Mouse (Mus musculus): ENCODE results near the gene Adam19. TPM values are rescaled to one million over a fixed set of nuclear protein-coding genes. Genes with fewer than 3 reads are reported as not detected.

The Adam19 gene
- polyA plus RNA-seq, 1 experiment from 2014 or later = 15.2 TPM

DNA sequence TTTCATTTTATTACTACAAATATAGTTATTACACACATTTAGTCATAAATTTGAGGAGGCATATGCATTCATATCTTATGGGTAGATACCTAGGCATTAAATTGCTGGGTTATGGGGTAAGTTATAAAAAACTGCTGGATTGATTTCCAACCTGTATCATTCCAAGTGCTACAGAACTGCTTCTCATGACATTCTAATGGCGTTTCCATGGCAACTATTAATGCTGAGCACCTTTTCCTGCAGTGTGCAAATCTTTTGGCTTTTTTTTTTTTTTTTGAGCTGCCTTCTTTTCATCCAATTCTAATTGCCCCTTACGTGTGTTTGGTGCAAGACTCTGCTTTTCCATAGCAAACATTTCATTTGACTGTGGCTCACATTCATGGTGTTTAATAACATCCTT, 25.8 kb upstream of the Adam19 start:
- Histone ChIP-seq H3K9ac (ENCODE audit: low read depth, low read length) (no peak overlapping the region), H3K9me3 (ENCODE audit: control insufficient read depth, low read length) (no peaks in the 10 kb centered on the region), H3K4me2 (ENCODE audit: low read depth, low read length) (no peak overlapping the region), H3K27me3 (replicated peaks; ENCODE audit: control insufficient read depth, insufficient read depth, low read length) (no peaks in the 10 kb centered on the region), H3K27ac (replicated peaks; ENCODE audit: low read depth, low read length) (no peak overlapping the region), H3K36me3 (ENCODE audit: control insufficient read depth, insufficient read depth, low read length) (no peaks in the 10 kb centered on the region), H3K4me1 (ENCODE audit: control insufficient read depth, insufficient read depth, low read length) (peaks cover 10% of the 10 kb centered on the region), H3K4me3 (ENCODE audit: low read depth, low read length) (no peak overlapping the region)
- no peak for ATAC-seq (ENCODE audit: low read depth)
- DNase-seq (ENCODE audit: low spot score) = no peak
- WGBS = 73% methylated on average over 2 of the region's 2 CpGs

DNA sequence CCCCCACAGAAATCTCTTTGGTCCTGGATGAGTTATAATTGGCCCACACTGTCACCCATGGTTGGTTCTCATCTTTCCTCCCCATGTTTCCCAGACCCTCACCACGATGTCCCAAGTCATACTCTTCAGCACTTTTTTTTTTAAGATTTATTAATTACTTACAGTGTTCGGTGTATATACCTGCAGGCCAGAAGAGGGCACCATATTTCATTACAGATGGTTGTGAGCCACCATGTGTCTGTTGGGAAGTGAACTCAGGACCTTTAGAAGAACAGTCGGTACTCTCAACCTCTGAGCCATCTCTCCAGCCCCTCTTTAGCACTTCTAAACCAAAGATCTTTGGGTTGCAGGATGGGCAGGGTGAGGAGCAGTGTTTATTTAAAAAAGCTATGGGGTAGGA, 24.3 kb upstream of the Adam19 start:
- WGBS = 52% methylated on average over 3 of the region's 3 CpGs
- Histone ChIP-seq H3K4me3 (ENCODE audit: low read depth, low read length) (no peak overlapping the region), H3K4me2 (ENCODE audit: low read depth, low read length) (no peak overlapping the region), H3K27me3 (replicated peaks; ENCODE audit: control insufficient read depth, insufficient read depth, low read length) (no peaks in the 10 kb centered on the region), H3K4me1 (ENCODE audit: control insufficient read depth, insufficient read depth, low read length) (peaks cover 10% of the 10 kb centered on the region), H3K36me3 (ENCODE audit: control insufficient read depth, insufficient read depth, low read length) (no peaks in the 10 kb centered on the region), H3K9me3 (ENCODE audit: control insufficient read depth, low read length) (no peaks in the 10 kb centered on the region), H3K27ac (replicated peaks; ENCODE audit: low read depth, low read length) (no peak overlapping the region), H3K9ac (ENCODE audit: low read depth, low read length) (no peak overlapping the region)
- ATAC-seq (ENCODE audit: low read depth) (no peak), DNase-seq (ENCODE audit: low spot score) (no peak)

DNA sequence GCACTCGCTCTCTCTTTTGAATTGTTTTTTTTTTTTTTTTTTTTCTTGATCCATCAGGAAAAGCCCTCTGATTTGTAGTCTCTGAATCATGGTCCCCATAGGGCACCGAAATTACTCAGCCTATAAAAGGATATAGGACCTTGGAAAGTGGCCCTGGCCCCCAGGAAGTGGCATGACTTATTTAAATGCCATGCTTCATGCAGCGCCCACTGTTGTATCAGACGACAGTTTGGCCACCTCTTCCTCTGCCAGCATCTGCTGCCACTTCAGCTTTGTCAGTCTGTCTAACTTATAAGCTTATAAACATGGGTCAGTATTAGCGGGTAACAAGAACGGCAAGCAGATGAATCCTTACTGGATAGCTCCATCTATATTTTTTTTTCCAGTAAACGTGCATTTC, 22.8 kb upstream of the Adam19 start:
- DNase-seq (ENCODE audit: low spot score) (no peak), ATAC-seq (ENCODE audit: low read depth) (no peak)
- H3K4me2 ChIP-seq (ENCODE audit: low read depth, low read length) = no peak overlapping the region
- no peak overlapping the region for H3K27ac ChIP-seq (replicated peaks; ENCODE audit: low read depth, low read length)
- H3K36me3 ChIP-seq (ENCODE audit: control insufficient read depth, insufficient read depth, low read length) = no peaks in the 10 kb centered on the region
- WGBS = 87% methylated on average over 7 of the region's 7 CpGs
- H3K9ac ChIP-seq (ENCODE audit: low read depth, low read length) = no peak overlapping the region
- no peak overlapping the region for H3K4me3 ChIP-seq (ENCODE audit: low read depth, low read length)
- H3K27me3 ChIP-seq (replicated peaks; ENCODE audit: control insufficient read depth, insufficient read depth, low read length) = no peaks in the 10 kb centered on the region
- peaks cover 10% of the 10 kb centered on the region for H3K4me1 ChIP-seq (ENCODE audit: control insufficient read depth, insufficient read depth, low read length)
- H3K9me3 ChIP-seq (ENCODE audit: control insufficient read depth, low read length) = no peaks in the 10 kb centered on the region

DNA sequence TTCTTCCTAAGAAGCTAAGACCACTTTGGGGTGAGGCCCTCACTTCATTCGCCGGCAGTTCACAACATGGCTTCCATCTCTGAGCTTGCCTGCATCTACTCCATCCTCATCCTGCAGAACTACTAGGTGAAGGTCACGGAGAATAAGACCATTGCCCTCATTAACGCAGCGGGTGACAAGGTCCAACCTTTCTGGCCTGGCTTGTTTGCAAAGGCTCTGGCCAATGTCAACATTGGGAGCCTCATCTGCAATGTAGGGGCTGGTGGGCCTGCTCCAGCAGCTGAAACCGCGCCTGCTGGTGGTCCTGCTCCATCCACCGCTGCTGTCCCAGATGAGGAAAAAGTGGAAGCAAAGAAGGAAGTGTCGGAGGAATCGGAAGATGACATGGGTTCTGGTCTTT, 19.4 kb upstream of the Adam19 start:
- WGBS = 95% methylated on average over 10 of the region's 10 CpGs
- Histone ChIP-seq H3K27ac (replicated peaks; ENCODE audit: low read depth, low read length) (no peak overlapping the region), H3K9me3 (ENCODE audit: control insufficient read depth, low read length) (no peaks in the 10 kb centered on the region), H3K4me2 (ENCODE audit: low read depth, low read length) (no peak overlapping the region), H3K27me3 (replicated peaks; ENCODE audit: control insufficient read depth, insufficient read depth, low read length) (no peaks in the 10 kb centered on the region), H3K36me3 (ENCODE audit: control insufficient read depth, insufficient read depth, low read length) (no peaks in the 10 kb centered on the region), H3K9ac (ENCODE audit: low read depth, low read length) (no peak overlapping the region), H3K4me3 (ENCODE audit: low read depth, low read length) (no peak overlapping the region), H3K4me1 (ENCODE audit: control insufficient read depth, insufficient read depth, low read length) (no peaks in the 10 kb centered on the region; the same call in 1 of the 2 replicates)
- ATAC-seq (ENCODE audit: low read depth) (no peak), DNase-seq (ENCODE audit: low spot score) (no peak)

DNA sequence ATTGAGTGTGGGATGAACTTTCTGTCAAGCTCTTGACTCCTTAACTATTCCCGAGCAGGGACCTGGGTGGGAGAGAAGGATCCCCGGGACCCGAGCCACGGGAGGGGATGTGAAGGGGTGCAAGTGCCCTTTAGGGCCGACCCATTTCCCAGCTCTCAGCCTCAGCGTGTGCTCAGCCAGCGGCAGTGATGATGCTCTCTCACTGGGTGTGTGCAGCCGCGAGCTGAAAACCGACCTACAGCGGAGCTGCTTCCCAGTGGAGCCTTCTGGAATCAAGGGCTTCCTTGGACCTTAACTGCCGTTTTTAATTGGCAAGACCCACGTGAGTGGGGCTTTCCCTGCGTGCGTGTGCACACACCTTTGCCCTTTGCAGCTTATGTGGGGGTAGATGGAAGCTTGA, 16.9 kb upstream of the Adam19 start:
- Histone ChIP-seq H3K4me1 (ENCODE audit: control insufficient read depth, insufficient read depth, low read length) (no peaks in the 10 kb centered on the region; the same call in 1 of the 2 replicates), H3K9ac (ENCODE audit: low read depth, low read length) (no peak overlapping the region), H3K27me3 (replicated peaks; ENCODE audit: control insufficient read depth, insufficient read depth, low read length) (no peaks in the 10 kb centered on the region), H3K36me3 (ENCODE audit: control insufficient read depth, insufficient read depth, low read length) (no peaks in the 10 kb centered on the region), H3K9me3 (ENCODE audit: control insufficient read depth, low read length) (no peaks in the 10 kb centered on the region), H3K27ac (replicated peaks; ENCODE audit: low read depth, low read length) (no peak overlapping the region), H3K4me2 (ENCODE audit: low read depth, low read length) (peak overlapping the region; percentile 40; the same call in 1 of the 2 replicates), H3K4me3 (ENCODE audit: low read depth, low read length) (no peak overlapping the region)
- DNase-seq (ENCODE audit: low spot score) (no peak), ATAC-seq (ENCODE audit: low read depth) (no peak)
- WGBS = 74% methylated on average over 14 of the region's 15 CpGs

DNA sequence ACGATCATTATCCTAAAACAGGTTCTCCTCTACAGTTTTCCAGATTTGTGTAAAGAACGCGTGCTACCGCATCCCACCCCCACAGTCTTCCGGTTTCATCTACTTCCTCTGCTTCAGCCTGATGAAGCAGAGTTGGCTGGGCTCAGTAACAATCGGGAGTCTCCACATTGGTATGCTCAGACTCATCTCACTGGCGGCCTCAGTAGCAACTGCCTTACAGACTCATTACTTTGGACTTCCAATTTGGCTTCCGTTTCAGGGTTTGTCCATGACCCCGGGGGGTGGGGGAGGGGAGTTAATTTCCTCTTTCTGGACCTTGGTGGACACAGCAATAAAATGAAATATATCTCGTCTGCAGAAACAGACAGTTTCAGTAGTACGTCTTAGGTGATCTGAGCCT, 16.5 kb upstream of the Adam19 start:
- 44% methylated on average over 11 of the region's 11 CpGs for WGBS
- no peaks in the 10 kb centered on the region for H3K27me3 ChIP-seq (replicated peaks; ENCODE audit: control insufficient read depth, insufficient read depth, low read length)
- H3K36me3 ChIP-seq (ENCODE audit: control insufficient read depth, insufficient read depth, low read length) = no peaks in the 10 kb centered on the region
- no peak overlapping the region for H3K4me3 ChIP-seq (ENCODE audit: low read depth, low read length)
- peak overlapping the region; percentile 40; the same call in 1 of the 2 replicates for H3K4me2 ChIP-seq (ENCODE audit: low read depth, low read length)
- DNase-seq (ENCODE audit: low spot score) (no peak), ATAC-seq (ENCODE audit: low read depth) (no peak; the same call in 1 of the 2 replicates)
- no peak overlapping the region; the same call in 1 of the 2 replicates for H3K9ac ChIP-seq (ENCODE audit: low read depth, low read length)
- H3K4me1 ChIP-seq (ENCODE audit: control insufficient read depth, insufficient read depth, low read length) = no peaks in the 10 kb centered on the region; the same call in 1 of the 2 replicates
- no peak overlapping the region for H3K27ac ChIP-seq (replicated peaks; ENCODE audit: low read depth, low read length)
- H3K9me3 ChIP-seq (ENCODE audit: control insufficient read depth, low read length) = no peaks in the 10 kb centered on the region

DNA sequence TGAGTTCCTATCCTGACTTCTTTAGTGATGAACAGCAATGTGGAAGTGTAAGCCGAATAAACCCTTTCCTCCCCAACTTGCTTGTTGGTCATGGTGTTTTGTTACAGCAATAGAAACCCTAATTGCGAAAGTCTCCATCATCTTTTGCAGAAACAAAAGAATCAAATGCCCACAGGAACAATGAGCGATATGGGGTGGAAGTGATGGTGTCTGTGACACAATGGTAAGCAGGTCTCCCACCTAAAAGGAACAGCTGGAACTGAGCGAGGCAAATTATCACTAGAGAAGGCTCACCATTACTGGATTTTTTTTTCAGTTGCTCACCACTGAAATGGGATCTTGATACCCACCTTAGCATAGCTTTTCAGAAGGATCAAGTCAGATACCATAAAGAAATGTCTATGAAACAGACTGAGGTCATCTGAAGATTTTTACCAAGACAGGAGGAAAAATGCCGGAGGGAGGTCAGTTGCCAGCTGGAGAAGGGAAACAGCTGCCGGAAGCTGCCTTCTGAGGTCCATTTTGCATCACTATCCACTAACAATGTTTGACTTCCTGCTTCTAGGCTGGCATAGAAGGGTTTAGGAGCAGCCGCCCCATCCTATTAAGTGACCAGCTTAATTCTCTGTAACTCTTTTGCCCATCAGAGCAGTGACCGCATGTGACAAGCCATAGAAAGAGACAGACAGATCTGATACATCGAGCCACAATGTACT, 14.8 kb upstream of the Adam19 start:
- Histone ChIP-seq H3K4me3 (ENCODE audit: low read depth, low read length) (no peak overlapping the region), H3K27ac (replicated peaks; ENCODE audit: low read depth, low read length) (0 out of 2 replicates have a peak overlapping the region, but pooled peaks have one; percentile 13), H3K36me3 (ENCODE audit: control insufficient read depth, insufficient read depth, low read length) (no peaks in the 10 kb centered on the region), H3K9ac (ENCODE audit: low read depth, low read length) (no peak overlapping the region), H3K9me3 (ENCODE audit: control insufficient read depth, low read length) (no peaks in the 10 kb centered on the region), H3K27me3 (replicated peaks; ENCODE audit: control insufficient read depth, insufficient read depth, low read length) (no peaks in the 10 kb centered on the region), H3K4me2 (ENCODE audit: low read depth, low read length) (no peak overlapping the region), H3K4me1 (ENCODE audit: control insufficient read depth, insufficient read depth, low read length) (no peaks in the 10 kb centered on the region; the same call in 1 of the 2 replicates)
- ATAC-seq (ENCODE audit: low read depth) (no peak), DNase-seq (ENCODE audit: low spot score) (no peak)
- WGBS = 75% methylated on average over 9 of the region's 9 CpGs

DNA sequence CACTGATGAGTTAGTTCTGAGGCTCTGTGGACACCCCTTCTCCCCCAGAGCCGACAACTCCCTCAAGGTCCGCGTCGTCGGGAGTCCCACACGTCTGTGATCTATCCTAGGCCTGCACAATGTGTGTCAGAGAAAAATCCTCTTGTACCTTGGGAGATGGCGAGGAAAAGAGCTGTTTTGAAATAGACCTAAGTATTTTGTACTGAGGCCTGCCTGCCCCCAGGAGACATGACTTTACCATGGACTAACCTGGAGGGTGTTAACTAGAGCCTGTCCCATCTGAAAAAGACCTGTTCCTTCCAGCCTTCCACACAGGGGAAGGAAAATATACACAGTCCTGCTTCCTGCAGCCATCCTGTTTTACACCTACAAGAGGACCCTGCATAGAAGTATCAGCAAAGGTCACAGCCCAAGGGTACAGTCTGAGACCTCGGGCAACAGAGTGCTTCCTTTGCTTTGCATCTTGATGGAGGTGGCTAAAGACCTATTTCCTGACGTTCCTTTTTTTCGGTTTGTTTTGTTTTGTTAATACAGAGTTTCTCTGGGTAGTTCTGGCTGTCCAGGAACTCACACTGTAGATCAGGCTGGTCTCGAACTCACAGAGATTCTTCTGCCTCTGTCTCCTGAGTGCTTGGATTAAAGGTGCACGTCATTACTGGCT, 14.1 kb upstream of the Adam19 start:
- WGBS = 66% methylated on average over 12 of the region's 12 CpGs
- H3K36me3 ChIP-seq (ENCODE audit: control insufficient read depth, insufficient read depth, low read length) = no peaks in the 10 kb centered on the region
- no peak overlapping the region for H3K9ac ChIP-seq (ENCODE audit: low read depth, low read length)
- 0 out of 2 replicates have a peak overlapping the region, but pooled peaks have one; percentile 13 for H3K27ac ChIP-seq (replicated peaks; ENCODE audit: low read depth, low read length)
- no peaks in the 10 kb centered on the region; the same call in 1 of the 2 replicates for H3K4me1 ChIP-seq (ENCODE audit: control insufficient read depth, insufficient read depth, low read length)
- no peak overlapping the region for H3K4me3 ChIP-seq (ENCODE audit: low read depth, low read length)
- no peaks in the 10 kb centered on the region for H3K27me3 ChIP-seq (replicated peaks; ENCODE audit: control insufficient read depth, insufficient read depth, low read length)
- no peaks in the 10 kb centered on the region for H3K9me3 ChIP-seq (ENCODE audit: control insufficient read depth, low read length)
- H3K4me2 ChIP-seq (ENCODE audit: low read depth, low read length) = no peak overlapping the region
- DNase-seq (ENCODE audit: low spot score) = no peak
- no peak for ATAC-seq (ENCODE audit: low read depth)

All from embryonic facial prominence, embryonic 14.5 days (tissue).